Mouse (Mus musculus): ENCODE data around the gene Tspan14. TPM values are rescaled to one million over a fixed set of nuclear protein-coding genes. Genes with fewer than 3 reads are reported as not detected.

Tspan14 gene
- polyA plus RNA-seq, 1 experiment, result 41.2 TPM

GRCm38 (mm10) chr14:40988780-40989179 is 22.2 kb upstream of the Tspan14 start:
- H3K4me3 ChIP-seq (replicated peaks; ENCODE audit: control insufficient read depth, low read depth, low read length), result no peak overlapping the region
- no peak for TF ChIP-seq POLR2A (IDR thresholded peaks at IDR 0.05; ENCODE audit: borderline replicate concordance, control insufficient read depth, low read depth, low read length)
- TF ChIP-seq CTCF (IDR thresholded peaks at IDR 0.05; ENCODE audit: control insufficient read depth, insufficient read depth, low read length), result no peak
- H3K27ac ChIP-seq (ENCODE audit: control insufficient read depth, insufficient read depth, low read depth, low read length, poor library complexity), result no peak overlapping the region

GRCm38 (mm10) chr14:40987184-40987583 is 20.6 kb upstream of the Tspan14 start:
- WGBS, result 77% methylated on average over 2 of the region's 2 CpGs
- Histone ChIP-seq H3K27ac (ENCODE audit: control insufficient read depth, insufficient read depth, low read depth, low read length, poor library complexity) (no peak overlapping the region), H3K4me1 (ENCODE audit: control insufficient read depth, insufficient read depth, low read length) (no peaks in the 10 kb centered on the region), H3K4me3 (replicated peaks; ENCODE audit: control insufficient read depth, low read depth, low read length) (no peak overlapping the region)
- TF ChIP-seq CTCF (IDR thresholded peaks at IDR 0.05; ENCODE audit: control insufficient read depth, insufficient read depth, low read length) (no peak), POLR2A (IDR thresholded peaks at IDR 0.05; ENCODE audit: borderline replicate concordance, control insufficient read depth, low read depth, low read length) (no peak)

More at GRCm38 (mm10) chr14:40988780-40989179, 22.2 kb upstream of the Tspan14 start:
- no peaks in the 10 kb centered on the region for H3K4me1 ChIP-seq (ENCODE audit: control insufficient read depth, insufficient read depth, low read length)
- 60% methylated on average over 5 of the region's 5 CpGs for WGBS

- TF ChIP-seq POLR2A (IDR thresholded peaks at IDR 0.05; ENCODE audit: borderline replicate concordance, control insufficient read depth, low read depth, low read length), result no peak
- no peak for TF ChIP-seq CTCF (IDR thresholded peaks at IDR 0.05; ENCODE audit: control insufficient read depth, insufficient read depth, low read length)
- Histone ChIP-seq H3K4me3 (replicated peaks; ENCODE audit: control insufficient read depth, low read depth, low read length) (no peak overlapping the region), H3K4me1 (ENCODE audit: control insufficient read depth, insufficient read depth, low read length) (no peaks in the 10 kb centered on the region), H3K27ac (ENCODE audit: control insufficient read depth, insufficient read depth, low read depth, low read length, poor library complexity) (no peak overlapping the region)
- 35% methylated on average over 4 of the region's 4 CpGs for WGBS
Observed at GRCm38 (mm10) chr14:40985635-40986034, 19.0 kb upstream of the Tspan14 start.

GRCm38 (mm10) chr14:40979723-40980122 is 13.1 kb upstream of the Tspan14 start:
- no peak for TF ChIP-seq POLR2A (IDR thresholded peaks at IDR 0.05; ENCODE audit: borderline replicate concordance, control insufficient read depth, low read depth, low read length)
- no peak for TF ChIP-seq CTCF (IDR thresholded peaks at IDR 0.05; ENCODE audit: control insufficient read depth, insufficient read depth, low read length)
- Histone ChIP-seq H3K4me3 (replicated peaks; ENCODE audit: control insufficient read depth, low read depth, low read length) (no peak overlapping the region), H3K27ac (ENCODE audit: control insufficient read depth, insufficient read depth, low read depth, low read length, poor library complexity) (no peak overlapping the region), H3K4me1 (ENCODE audit: control insufficient read depth, insufficient read depth, low read length) (peaks cover 2% of the 10 kb centered on the region; the same call in 1 of the 2 replicates)
- 66% methylated on average over 1 of the region's 1 CpGs for WGBS

- TF ChIP-seq CTCF (IDR thresholded peaks at IDR 0.05; ENCODE audit: control insufficient read depth, insufficient read depth, low read length), result peak; percentile 70
- TF ChIP-seq POLR2A (IDR thresholded peaks at IDR 0.05; ENCODE audit: borderline replicate concordance, control insufficient read depth, low read depth, low read length), result no peak
- H3K27ac ChIP-seq (ENCODE audit: control insufficient read depth, insufficient read depth, low read depth, low read length, poor library complexity), result no peak overlapping the region
- 60% methylated on average over 4 of the region's 4 CpGs for WGBS
- peaks cover 2% of the 10 kb centered on the region; the same call in 1 of the 2 replicates for H3K4me1 ChIP-seq (ENCODE audit: control insufficient read depth, insufficient read depth, low read length)
- H3K4me3 ChIP-seq (replicated peaks; ENCODE audit: control insufficient read depth, low read depth, low read length), result no peak overlapping the region
Observed at GRCm38 (mm10) chr14:40979002-40979401, 12.4 kb upstream of the Tspan14 start.

GRCm38 (mm10) chr14:40975127-40975721 is 8.6 kb upstream of the Tspan14 start:
- Histone ChIP-seq H3K27ac (ENCODE audit: control insufficient read depth, insufficient read depth, low read depth, low read length, poor library complexity) (no peak overlapping the region), H3K4me3 (replicated peaks; ENCODE audit: control insufficient read depth, low read depth, low read length) (no peak overlapping the region), H3K4me1 (ENCODE audit: control insufficient read depth, insufficient read depth, low read length) (peaks cover 2% of the 10 kb centered on the region; the same call in 1 of the 2 replicates)
- TF ChIP-seq CTCF (IDR thresholded peaks at IDR 0.05; ENCODE audit: control insufficient read depth, insufficient read depth, low read length), result peak; percentile 21; the same call in 1 of the 2 replicates
- TF ChIP-seq POLR2A (IDR thresholded peaks at IDR 0.05; ENCODE audit: borderline replicate concordance, control insufficient read depth, low read depth, low read length), result no peak
- WGBS, result 76% methylated on average over 6 of the region's 6 CpGs

GRCm38 (mm10) chr14:40968051-40968450 is 1.4 kb upstream of the Tspan14 start:
- Histone ChIP-seq H3K4me1 (ENCODE audit: control insufficient read depth, insufficient read depth, low read length) (peaks cover 7% of the 10 kb centered on the region), H3K4me3 (replicated peaks; ENCODE audit: control insufficient read depth, low read depth, low read length) (no peak overlapping the region), H3K27ac (ENCODE audit: control insufficient read depth, insufficient read depth, low read depth, low read length, poor library complexity) (no peak overlapping the region)
- TF ChIP-seq CTCF (IDR thresholded peaks at IDR 0.05; ENCODE audit: control insufficient read depth, insufficient read depth, low read length) (no peak), POLR2A (IDR thresholded peaks at IDR 0.05; ENCODE audit: borderline replicate concordance, control insufficient read depth, low read depth, low read length) (no peak)
- 62% methylated on average over 2 of the region's 2 CpGs for WGBS

GRCm38 (mm10) chr14:40967598-40967900 is 942 bp upstream of the Tspan14 start:
- H3K4me1 ChIP-seq (ENCODE audit: control insufficient read depth, insufficient read depth, low read length), result peaks cover 11% of the 10 kb centered on the region
- 9% methylated on average over 6 of the region's 6 CpGs for WGBS
- H3K27ac ChIP-seq (ENCODE audit: control insufficient read depth, insufficient read depth, low read depth, low read length, poor library complexity), result peak overlapping the region; percentile 81
- H3K4me3 ChIP-seq (replicated peaks; ENCODE audit: control insufficient read depth, low read depth, low read length), result peak overlapping the region; percentile 84
- TF ChIP-seq POLR2A (IDR thresholded peaks at IDR 0.05; ENCODE audit: borderline replicate concordance, control insufficient read depth, low read depth, low read length) (no peak), CTCF (IDR thresholded peaks at IDR 0.05; ENCODE audit: control insufficient read depth, insufficient read depth, low read length) (no peak)

All from bone marrow, adult 2 months (tissue).